Mouse (Mus musculus) lung, embryonic 14.5 days (tissue): ENCODE data around the gene Kcns3. TPM values are rescaled to one million over a fixed set of nuclear protein-coding genes. Genes with fewer than 3 reads are reported as not detected.

Source experiments
- ATAC-seq: fragments of 200-750 bp; cut with Nextera tagmentation; 2 replicates; pipeline ENCODE4 v1.8.0; 2017; ENCODE audit warnings: mild to moderate bottlenecking, moderate TSS enrichment, moderate library complexity; ENCODE audit not compliant: insufficient read depth
- DNase-seq: peaks from one replicate; pipeline ENCODE4 v3.0.0-alpha.2; 2015
- H3K27ac ChIP-seq: fragments of 300-500 bp; sonication (generic); 2 replicates; pipeline ENCODE4 v1.5.1; 2014; ENCODE audit warnings: low read depth, mild to moderate bottlenecking, moderate library complexity
- H3K27me3 ChIP-seq: fragments of 300-500 bp; sonication (generic); 2 replicates; pipeline ENCODE4 v1.6.1; 2014; ENCODE audit warnings: low read length, control low read depth; ENCODE audit not compliant: insufficient read depth
- H3K36me3 ChIP-seq: fragments of 300-500 bp; sonication (generic); 2 replicates; pipeline ENCODE4 v1.6.1; 2014; ENCODE audit warnings: control low read depth; ENCODE audit not compliant: insufficient read depth
- H3K4me1 ChIP-seq: fragments of 300-500 bp; sonication (generic); 2 replicates; pipeline ENCODE4 v1.6.1; 2014; ENCODE audit warnings: antibody characterized with exemption, control low read depth; ENCODE audit not compliant: insufficient read depth
- H3K4me2 ChIP-seq: fragments of 300-500 bp; sonication (generic); 2 replicates; pipeline ENCODE4 v1.6.1; 2014; ENCODE audit warnings: mild to moderate bottlenecking
- H3K4me3 ChIP-seq: fragments of 300-500 bp; sonication (generic); 2 replicates; pipeline ENCODE4 v1.5.1; 2014; ENCODE audit warnings: low read depth, low read length
- H3K9ac ChIP-seq: fragments of 300-500 bp; sonication (generic); 2 replicates; pipeline ENCODE4 v1.6.1; 2014
- H3K9me3 ChIP-seq: fragments of 300-500 bp; sonication (generic); 2 replicates; pipeline ENCODE4 v1.6.1; 2016; ENCODE audit warnings: low read depth, low read length, control low read depth
- CTCF ChIP-seq: IDR thresholded peaks from 2 replicates; pipeline ENCODE4 v1.5.1; 2016; ENCODE audit warnings: antibody characterized with exemption, low read depth
- WGBS: fragments of 180-500 bp; shearing (Covaris S2); extraction: QIAGEN DNeasy Blood & Tissue Kit; methylation state at CpG from one replicate; pipeline ENCODE4 v1.1.7; 2014; 5-methylcytosine and 5-hydroxymethylcytosine counted together
- polyA plus RNA-seq: library from polyadenylated mRNA; unstranded; fragments of >200 nt; fragmentation: Nextera tagmentation; extraction: Ambion mirVana; gene quantifications from 2 replicates; pipeline ENCODE4 v1.2.1, GENCODE M21; 2014

Kcns3 gene
- polyA plus RNA-seq, 1 experiment from 2014 or later, result 4.7 TPM

- Histone ChIP-seq H3K27ac (no peak overlapping the region), H3K36me3 (no peaks in the 10 kb centered on the region), H3K9me3 (no peaks in the 10 kb centered on the region), H3K4me3 (no peak overlapping the region), H3K27me3 (no peaks in the 10 kb centered on the region), H3K4me2 (no peak overlapping the region), H3K4me1 (no peaks in the 10 kb centered on the region), H3K9ac (no peak overlapping the region)
- ATAC-seq, result peak; percentile 23; the same call in 1 of the 2 replicates
- 24% methylated on average over 5 of the region's 5 CpGs for WGBS
- DNase-seq, result peak; percentile 55
- TF ChIP-seq CTCF, result peak; percentile 39; the same call in 1 of the 2 replicates
These were observed 26.8 kb upstream of the Kcns3 start for GRCm38 (mm10) chr12:11177408-11178394.

GRCm38 (mm10) chr12:11158670-11159069, 7.8 kb upstream of the Kcns3 start:
- no peak for ATAC-seq
- H3K36me3 ChIP-seq, result no peaks in the 10 kb centered on the region
- H3K4me2 ChIP-seq, result no peak overlapping the region
- no peaks in the 10 kb centered on the region for H3K4me1 ChIP-seq
- no peaks in the 10 kb centered on the region for H3K27me3 ChIP-seq
- H3K27ac ChIP-seq, result no peak overlapping the region
- H3K9ac ChIP-seq, result no peak overlapping the region
- H3K4me3 ChIP-seq, result no peak overlapping the region
- 90% methylated on average over 3 of the region's 3 CpGs for WGBS
- no peak for TF ChIP-seq CTCF
- no peak for DNase-seq
- no peaks in the 10 kb centered on the region for H3K9me3 ChIP-seq

- no peak for TF ChIP-seq CTCF
- DNase-seq, result no peak
- 100% methylated on average over 1 of the region's 1 CpGs for WGBS
These were observed 4.3 kb upstream of the Kcns3 start for GRCm38 (mm10) chr12:11155123-11155522.

GRCm38 (mm10) chr12:11153587-11153986, 2.7 kb upstream of the Kcns3 start:
- no peak overlapping the region for H3K4me3 ChIP-seq
- no peak overlapping the region for H3K4me2 ChIP-seq
- ATAC-seq (no peak), DNase-seq (no peak)
- no peaks in the 10 kb centered on the region for H3K4me1 ChIP-seq
- no peak overlapping the region for H3K27ac ChIP-seq
- no peaks in the 10 kb centered on the region for H3K9me3 ChIP-seq
- H3K9ac ChIP-seq, result no peak overlapping the region
- H3K27me3 ChIP-seq, result peaks cover 30% of the 10 kb centered on the region
- H3K36me3 ChIP-seq, result no peaks in the 10 kb centered on the region
- TF ChIP-seq CTCF, result no peak

More at GRCm38 (mm10) chr12:11155123-11155522, 4.3 kb upstream of the Kcns3 start:
- no peak for ATAC-seq
- Histone ChIP-seq H3K4me3 (no peak overlapping the region), H3K9me3 (no peaks in the 10 kb centered on the region), H3K36me3 (no peaks in the 10 kb centered on the region), H3K4me1 (no peaks in the 10 kb centered on the region), H3K27ac (no peak overlapping the region), H3K4me2 (no peak overlapping the region), H3K9ac (no peak overlapping the region), H3K27me3 (peaks cover 17% of the 10 kb centered on the region)

GRCm38 (mm10) chr12:11150192-11150935, 492 bp downstream of the Kcns3 start:
- H3K4me3 ChIP-seq, result peak overlapping the region; percentile 58
- no peaks in the 10 kb centered on the region for H3K36me3 ChIP-seq
- peak overlapping the region; percentile 32 for H3K9ac ChIP-seq
- DNase-seq (peak; percentile 73), ATAC-seq (peak; percentile 89)
- under 1% methylated on average over 61 of the region's 66 CpGs for WGBS
- no peak for TF ChIP-seq CTCF
- no peak overlapping the region for H3K27ac ChIP-seq
- peaks cover 35% of the 10 kb centered on the region for H3K27me3 ChIP-seq
- H3K4me1 ChIP-seq, result no peaks in the 10 kb centered on the region
- H3K4me2 ChIP-seq, result peak overlapping the region; percentile 92
- H3K9me3 ChIP-seq, result no peaks in the 10 kb centered on the region

- H3K9me3 ChIP-seq, result no peaks in the 10 kb centered on the region
- ATAC-seq (peak; percentile 77), DNase-seq (peak; percentile 77)
- peak overlapping the region; percentile 32 for H3K9ac ChIP-seq
- H3K4me2 ChIP-seq, result peak overlapping the region; percentile 92
- H3K36me3 ChIP-seq, result no peaks in the 10 kb centered on the region
- H3K4me1 ChIP-seq, result no peaks in the 10 kb centered on the region
- no peak for TF ChIP-seq CTCF
- no peak overlapping the region for H3K27ac ChIP-seq
- peak overlapping the region; percentile 58 for H3K4me3 ChIP-seq
- peaks cover 35% of the 10 kb centered on the region for H3K27me3 ChIP-seq
- WGBS, result under 1% methylated on average over 41 of the region's 41 CpGs
These were observed 1.2 kb downstream of the Kcns3 start for GRCm38 (mm10) chr12:11149421-11150191.
